Mouse (Mus musculus): ENCODE results near the gene Prok1.

DNA sequence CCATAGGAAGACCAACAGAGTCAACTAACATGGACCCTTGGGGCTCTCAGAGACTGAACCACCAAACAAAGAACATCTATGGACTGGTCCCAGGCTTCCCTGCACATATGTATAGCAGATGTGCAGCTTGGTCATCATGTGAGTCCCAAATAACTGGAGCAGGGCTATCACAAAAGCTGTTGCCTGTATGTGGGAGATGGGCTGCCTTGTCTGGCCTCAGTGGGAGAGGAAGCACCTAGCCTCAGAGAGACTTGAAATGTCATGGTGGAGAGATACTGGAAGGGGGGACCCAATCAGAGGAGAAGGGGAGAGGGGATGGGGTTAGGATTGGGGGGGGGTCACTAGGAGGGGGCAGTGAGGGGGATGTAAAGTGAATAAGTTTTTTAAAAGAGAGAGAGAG is 47.8 kb upstream of the Prok1 start:
- TF ChIP-seq TAL1 (conservative IDR thresholded peaks at IDR 0.05; ENCODE audit: low read depth, low read length) (no peak), CTCF (IDR thresholded peaks at IDR 0.05; ENCODE audit: low read depth, low read length) (no peak), GATA1 (IDR thresholded peaks at IDR 0.05; ENCODE audit: borderline replicate concordance, low read length) (no peak)

All from G1E (cell line).